In the genomic region with DNA sequence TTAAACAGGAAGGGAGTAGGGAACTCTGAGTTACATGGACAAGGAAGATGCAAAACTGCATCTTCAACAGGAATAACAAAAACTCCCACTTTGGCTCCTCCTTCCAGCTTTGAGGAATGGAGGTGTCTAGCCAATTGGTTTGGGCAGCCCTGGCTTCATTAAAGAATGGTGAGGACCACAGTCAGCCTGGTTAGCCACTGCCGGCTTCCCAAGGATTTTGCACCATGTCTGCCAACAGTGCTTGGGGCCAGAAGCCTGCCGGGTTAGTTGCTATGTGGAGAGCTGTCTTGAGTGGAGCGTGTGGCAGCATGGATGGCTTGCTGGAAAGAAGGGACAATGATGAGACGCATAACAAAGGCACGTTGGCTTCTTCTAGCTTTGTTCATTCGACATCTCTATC, we compare ENCODE assay signal across 7 mouse cellular contexts.
A peak's percentile ranks its signal among the peaks of the same experiment; 100 is the strongest.
DNase-seq lines count a peak whose midpoint lies in the region; ATAC-seq and TF ChIP-seq lines count a peak whose summit lies in the region.

No protein-coding gene starts in this region.

- TF ChIP-seq CTCF in forebrain, postnatal 0 days (IDR thresholded peaks at IDR 0.05; ENCODE audit: low read depth): no peak

- no peaks in the 10 kb centered on the region for H3K27me3 ChIP-seq in forebrain, postnatal 0 days (ENCODE audit: insufficient read depth, low read length)
- no peaks in the 10 kb centered on the region for H3K27me3 ChIP-seq in neural tube, embryonic 12.5 days (replicated peaks)

- H3K36me3 ChIP-seq in forebrain, postnatal 0 days (ENCODE audit: insufficient read depth): no peaks in the 10 kb centered on the region
- no peaks in the 10 kb centered on the region for H3K36me3 ChIP-seq in neural tube, embryonic 12.5 days

- intact Hi-C loops in left cerebral cortex, postnatal 4 days (cut with DNase I): no loop called here
- intact Hi-C loops in left cerebral cortex, postnatal 14 days (cut with DNase I): no loop called here

- no peak overlapping the region for H3K9ac ChIP-seq in forebrain, postnatal 0 days
- H3K9ac ChIP-seq in neural tube, embryonic 12.5 days: no peak overlapping the region

- 38% methylated on average over 6 of the region's 6 CpGs for WGBS in forebrain, postnatal 0 days
- WGBS in neural tube, embryonic 12.5 days: 50% methylated on average over 6 of the region's 6 CpGs

- peak; percentile 68 for DNase-seq in left cerebral cortex, postnatal 4 days
- DNase-seq in left cerebral cortex, postnatal 14 days (ENCODE audit: low spot score in 2 of 2): no peak
- DNase-seq in cerebellum, postnatal 14 days: peak; percentile 75 to 90
- DNase-seq in forebrain, postnatal 0 days: peak; percentile 43
- DNase-seq in spleen, postnatal 4 days (ENCODE audit: low spot score in 2 of 2): no peak
- no peak for DNase-seq in frontal cortex, adult 2 months (ENCODE audit: extremely low spot score in 1 of 2, low spot score in 1 of 2)

- ATAC-seq in forebrain, postnatal 0 days: peak; percentile 65
- ATAC-seq in neural tube, embryonic 12.5 days (ENCODE audit: low FRiP score, low read depth): 0 out of 2 replicates have a peak, but pooled peaks have one; percentile 17

- H3K9me3 ChIP-seq in forebrain, postnatal 0 days (ENCODE audit: low read length): no peaks in the 10 kb centered on the region
- no peaks in the 10 kb centered on the region for H3K9me3 ChIP-seq in neural tube, embryonic 12.5 days

- no peak overlapping the region for H3K4me3 ChIP-seq in forebrain, postnatal 0 days (ENCODE audit: low read depth, low read length)
- no peak overlapping the region for H3K4me3 ChIP-seq in neural tube, embryonic 12.5 days

- H3K4me1 ChIP-seq in forebrain, postnatal 0 days (ENCODE audit: insufficient read depth): peaks cover 7% of the 10 kb centered on the region; the same call in 1 of the 2 replicates
- H3K4me1 ChIP-seq in neural tube, embryonic 12.5 days: peaks cover 50% of the 10 kb centered on the region

- no peak overlapping the region for H3K27ac ChIP-seq in forebrain, postnatal 0 days (ENCODE audit: low read depth, low read length)
- no peak overlapping the region for H3K27ac ChIP-seq in neural tube, embryonic 12.5 days

- no peak overlapping the region for H3K4me2 ChIP-seq in forebrain, postnatal 0 days (ENCODE audit: low read depth)
- H3K4me2 ChIP-seq in neural tube, embryonic 12.5 days (replicated peaks): no peak overlapping the region

Comparison
In these comparisons a context has a peak if more than half of its experiments do, and no peak if none do; other contexts are left out.
1. DNase-seq: peak in left cerebral cortex, postnatal 4 days (single experiment), cerebellum, postnatal 14 days (2 of 2) and forebrain, postnatal 0 days (single experiment); none in left cerebral cortex, postnatal 14 days (0 of 2), spleen, postnatal 4 days (0 of 2) and frontal cortex, adult 2 months (0 of 2).